Mouse (Mus musculus) thymus, postnatal 0 days (tissue): ENCODE data around the gene Mindy1. TPM values are rescaled to one million over a fixed set of nuclear protein-coding genes. Genes with fewer than 3 reads are reported as not detected.

Experiments
- DNase-seq: peaks from one replicate; pipeline ENCODE4 v3.0.0-alpha.2; 2015; ENCODE audit warnings: low spot score
- polyA plus RNA-seq: library from polyadenylated mRNA; unstranded; fragments of >200 nt; fragmentation: Nextera tagmentation; extraction: Ambion mirVana; gene quantifications from 2 replicates; pipeline ENCODE4 v1.2.1, GENCODE M21; 2015

Gene Mindy1
- polyA plus RNA-seq, 1 experiment from 2014 or later: 22.8 TPM

DNA sequence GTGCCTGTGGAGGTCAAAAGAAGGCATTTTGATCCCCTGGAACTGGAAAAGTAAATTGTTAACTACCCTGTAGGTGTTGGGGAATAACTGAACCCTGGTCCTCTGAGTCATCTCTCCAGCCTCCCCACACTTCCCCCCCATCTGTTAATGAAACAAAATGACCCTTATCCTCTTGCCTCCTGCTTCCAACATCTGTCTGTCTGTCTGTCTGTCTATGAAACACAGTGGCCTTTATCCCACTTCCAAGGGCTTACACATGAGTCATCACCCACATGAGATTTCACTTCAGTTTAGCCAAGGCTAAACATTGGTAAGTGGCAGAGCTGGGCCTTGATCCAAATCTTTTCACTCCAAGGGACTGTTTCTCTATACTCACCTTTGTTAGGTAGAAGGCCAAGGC, 13.3 kb upstream of the Mindy1 start:
- no peak for DNase-seq

GRCm38 (mm10) chr3:95269789-95270188, 11.4 kb upstream of the Mindy1 start:
- no peak for DNase-seq

DNA sequence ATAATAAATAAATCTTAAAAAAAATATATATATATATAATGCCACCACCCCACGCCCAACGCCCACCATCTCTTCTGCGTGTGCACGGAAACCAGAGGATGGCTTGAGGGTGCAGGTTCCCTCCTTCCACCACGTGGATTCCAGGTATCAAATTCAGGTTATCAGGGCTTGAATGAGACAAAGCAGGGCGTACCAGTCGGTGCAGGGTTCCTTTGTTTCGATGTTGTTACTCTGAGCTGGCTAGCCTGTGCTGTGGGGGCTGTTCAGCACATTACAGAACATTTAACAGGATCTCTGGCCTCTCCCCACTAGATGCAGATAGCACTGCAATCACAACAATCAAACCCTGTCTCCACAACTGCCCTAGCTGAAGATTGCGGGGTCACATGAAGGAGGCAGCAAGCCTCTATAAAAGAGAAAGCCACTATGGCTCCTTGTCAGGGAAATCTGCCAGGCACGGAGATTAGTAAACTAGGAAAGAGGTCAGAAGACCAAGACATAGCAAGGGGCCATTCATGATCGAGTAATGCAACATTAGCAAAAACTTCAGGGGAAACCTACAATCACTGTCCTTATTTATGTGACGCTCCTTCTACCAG, 10.3 kb upstream of the Mindy1 start:
- no peak for DNase-seq

- DNase-seq: no peak
Observed at GRCm38 (mm10) chr3:95273471-95273870, 7.7 kb upstream of the Mindy1 start.

- DNase-seq: no peak
Observed at GRCm38 (mm10) chr3:95274453-95274852, 6.7 kb upstream of the Mindy1 start.

- no peak for DNase-seq
Observed at GRCm38 (mm10) chr3:95275161-95275560, 6.0 kb upstream of the Mindy1 start.

DNA sequence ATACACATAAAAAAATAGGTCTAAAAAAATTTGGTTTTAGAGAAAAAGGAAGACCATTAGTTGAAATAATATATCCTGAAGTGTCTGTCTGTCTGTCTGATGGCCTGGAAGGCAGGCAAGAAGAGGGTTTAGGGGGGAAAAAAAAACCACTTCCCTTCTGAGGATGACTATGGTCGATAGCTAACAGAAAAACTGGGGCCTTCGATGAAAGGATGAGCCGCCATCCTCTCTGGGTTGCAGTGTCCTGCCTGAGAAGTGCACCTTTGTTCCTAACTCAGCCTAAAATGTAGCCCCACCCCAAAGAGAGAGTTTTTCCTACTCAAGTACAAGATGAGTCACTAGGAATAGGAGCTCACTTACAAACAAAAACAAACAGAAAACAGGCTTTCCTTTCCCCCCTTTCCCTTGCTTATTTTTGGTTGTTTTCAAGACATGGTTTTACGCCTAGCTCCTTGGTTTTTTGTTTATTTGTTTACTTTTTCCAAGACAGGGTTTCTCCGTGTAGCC, 4.7 kb upstream of the Mindy1 start:
- DNase-seq: peak; percentile 35

- no peak for DNase-seq
Observed at GRCm38 (mm10) chr3:95277149-95277551, 4.0 kb upstream of the Mindy1 start.

GRCm38 (mm10) chr3:95280747-95281146, 398 bp upstream of the Mindy1 start:
- peak; percentile 49 for DNase-seq

GRCm38 (mm10) chr3:95282381-95282864, 1.3 kb downstream of the Mindy1 start:
- peak; percentile 64 for DNase-seq

DNA sequence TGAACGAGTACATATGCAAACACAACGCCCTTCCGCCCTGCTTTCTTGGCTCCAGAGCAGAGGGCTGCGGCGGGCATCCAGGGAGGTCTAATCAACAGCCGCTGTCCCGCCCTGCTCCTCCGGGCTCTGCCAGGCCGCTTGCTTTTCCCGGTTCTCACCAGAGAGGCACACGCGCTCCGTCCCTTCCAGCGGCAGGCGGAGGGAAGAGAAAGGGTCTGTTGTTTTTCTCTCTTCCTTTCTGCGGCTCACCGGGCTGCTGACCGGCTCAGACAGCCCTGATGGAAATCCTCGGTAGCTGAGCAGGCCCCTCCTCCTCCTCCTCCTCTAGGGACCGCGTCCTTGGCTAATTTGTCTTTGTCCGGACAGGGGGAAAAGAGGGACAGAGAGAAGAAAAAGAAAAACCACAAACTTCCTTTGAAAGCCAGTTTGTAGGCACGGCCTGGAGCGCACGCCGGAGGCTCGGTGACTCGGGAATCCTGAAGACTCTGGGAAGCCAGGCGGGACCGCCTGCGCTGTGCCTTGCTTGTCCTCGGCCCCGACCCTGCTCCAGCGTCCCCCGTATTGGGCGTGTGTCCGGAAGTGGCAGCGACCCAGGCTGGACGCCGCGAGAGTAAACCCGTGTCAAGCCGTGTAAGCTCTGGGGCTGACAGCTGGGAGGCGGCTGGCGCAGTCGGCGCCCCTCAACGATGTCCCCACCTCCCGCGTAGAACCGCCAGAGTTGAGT, 1.9 kb downstream of the Mindy1 start:
- peak; percentile 56 for DNase-seq

DNA sequence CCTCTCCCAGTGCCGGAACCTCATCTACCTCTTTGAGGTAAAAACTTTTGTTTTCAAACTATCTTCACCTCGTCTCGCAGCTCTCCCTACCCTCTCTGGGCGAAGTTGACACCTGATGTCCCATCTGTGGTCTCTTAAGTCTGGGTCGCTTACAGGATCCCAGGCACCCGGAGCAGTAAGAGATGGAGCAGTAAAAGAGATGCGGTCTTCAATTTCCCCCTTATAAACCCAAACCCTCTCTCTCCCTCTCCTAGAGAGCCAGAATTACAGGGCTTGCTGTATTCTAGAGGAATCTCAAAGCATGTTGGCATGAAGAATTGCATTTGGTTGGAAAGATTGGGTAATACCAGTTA, 2.4 kb downstream of the Mindy1 start:
- DNase-seq: no peak

GRCm38 (mm10) chr3:95284062-95284461, 2.9 kb downstream of the Mindy1 start:
- DNase-seq: no peak

- DNase-seq: no peak
Observed at GRCm38 (mm10) chr3:95284501-95285281, 3.5 kb downstream of the Mindy1 start.

DNA sequence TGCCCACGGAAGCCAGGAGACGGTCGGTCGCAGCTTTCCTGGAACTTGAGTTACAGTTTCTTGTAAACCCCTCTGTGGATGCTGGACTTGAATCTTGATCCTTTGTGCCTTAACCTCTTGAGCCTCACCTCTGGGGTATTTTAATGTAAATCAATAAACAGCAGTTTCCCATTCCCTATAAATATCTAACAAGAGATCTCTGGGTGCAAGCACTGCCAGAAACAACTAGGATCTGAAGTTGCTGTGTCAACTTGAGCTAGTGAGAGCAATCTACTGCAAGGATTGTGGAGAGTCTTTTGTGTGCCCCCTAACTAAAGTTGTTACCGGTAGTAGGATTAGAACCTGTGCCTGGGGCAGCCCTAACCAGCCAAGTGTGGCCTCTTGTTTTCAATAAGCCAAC, 4.2 kb downstream of the Mindy1 start:
- no peak for DNase-seq

DNA sequence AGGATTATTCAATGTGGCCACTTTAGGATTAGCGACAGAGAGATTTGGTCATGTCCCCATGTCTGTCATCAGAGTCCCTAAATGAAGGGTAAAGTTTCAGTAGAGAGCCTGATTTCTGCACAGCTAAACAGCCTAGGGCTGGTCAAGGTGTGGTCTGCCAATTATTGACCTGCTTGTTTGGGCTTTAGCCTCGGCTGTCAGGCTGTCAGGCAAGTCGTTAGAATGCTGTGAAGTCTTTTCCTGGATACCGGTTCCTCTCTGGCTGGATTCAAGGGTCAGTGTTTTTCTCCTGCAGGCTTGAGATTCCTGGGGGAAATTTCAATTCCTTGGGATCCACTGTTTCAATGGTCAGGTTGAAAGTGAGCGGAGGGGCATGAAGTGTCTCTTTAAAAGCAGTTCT, 4.9 kb downstream of the Mindy1 start:
- no peak for DNase-seq

DNA sequence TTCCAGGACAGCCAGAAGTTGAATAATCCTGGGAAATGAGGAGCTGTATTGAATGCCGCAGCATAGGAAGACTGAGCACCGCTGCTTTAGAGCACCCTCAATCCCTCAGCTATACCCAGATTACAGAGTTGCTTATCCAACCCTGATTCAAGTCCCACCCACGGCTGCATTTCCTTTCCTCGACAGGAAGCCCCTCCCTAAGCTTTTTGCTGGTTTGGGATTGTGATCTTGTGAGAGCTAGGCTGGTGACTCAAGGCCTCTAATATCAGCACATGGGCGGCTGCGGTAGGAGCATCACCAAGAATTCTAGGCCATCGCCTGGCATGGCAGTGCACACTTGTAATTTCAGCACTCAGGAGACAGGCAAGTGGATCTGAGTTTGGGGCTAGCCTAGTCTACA, 5.4 kb downstream of the Mindy1 start:
- no peak for DNase-seq

DNA sequence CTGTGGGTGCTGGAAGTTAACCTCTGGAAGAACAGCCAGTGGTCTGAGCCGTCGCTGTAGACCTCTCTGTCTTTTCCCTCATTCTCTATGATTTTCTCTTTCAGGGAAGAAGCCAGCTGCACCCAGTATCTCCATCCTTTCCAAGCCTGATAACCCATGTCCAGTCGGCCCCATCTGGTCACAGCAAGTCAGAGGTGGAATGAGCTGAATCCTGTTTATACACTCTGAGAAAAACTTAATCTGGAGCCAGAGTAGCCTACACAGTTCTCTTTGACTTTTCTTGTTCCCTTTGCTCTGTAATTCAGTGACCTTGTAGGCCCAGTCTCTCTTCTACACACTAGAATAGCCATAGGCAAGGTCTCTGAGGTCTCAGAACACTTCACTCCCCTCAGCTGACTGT, 6.4 kb downstream of the Mindy1 start:
- no peak for DNase-seq

GRCm38 (mm10) chr3:95289419-95289818, 8.3 kb downstream of the Mindy1 start:
- no peak for DNase-seq

DNA sequence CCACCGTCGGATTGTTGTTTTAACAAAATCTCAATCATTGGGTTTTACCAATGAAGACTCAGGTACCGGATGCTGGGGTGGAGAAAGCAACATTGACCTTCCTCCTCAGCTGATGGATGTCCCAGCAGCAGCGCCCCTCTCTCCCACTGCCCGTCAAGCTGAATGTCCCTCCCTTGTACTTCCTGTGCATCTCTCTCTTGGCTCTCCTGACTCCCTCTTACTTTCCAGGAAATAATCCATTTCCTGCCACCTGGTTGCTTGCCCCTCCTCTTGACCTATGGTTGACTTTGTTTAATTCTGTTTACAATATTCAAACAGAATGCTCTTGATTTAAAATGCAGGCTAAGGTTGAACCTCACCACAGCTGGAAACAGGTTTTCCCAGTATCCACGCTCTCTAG, 9.0 kb downstream of the Mindy1 start:
- no peak for DNase-seq

GRCm38 (mm10) chr3:95291041-95291440, 9.9 kb downstream of the Mindy1 start:
- DNase-seq: no peak

DNA sequence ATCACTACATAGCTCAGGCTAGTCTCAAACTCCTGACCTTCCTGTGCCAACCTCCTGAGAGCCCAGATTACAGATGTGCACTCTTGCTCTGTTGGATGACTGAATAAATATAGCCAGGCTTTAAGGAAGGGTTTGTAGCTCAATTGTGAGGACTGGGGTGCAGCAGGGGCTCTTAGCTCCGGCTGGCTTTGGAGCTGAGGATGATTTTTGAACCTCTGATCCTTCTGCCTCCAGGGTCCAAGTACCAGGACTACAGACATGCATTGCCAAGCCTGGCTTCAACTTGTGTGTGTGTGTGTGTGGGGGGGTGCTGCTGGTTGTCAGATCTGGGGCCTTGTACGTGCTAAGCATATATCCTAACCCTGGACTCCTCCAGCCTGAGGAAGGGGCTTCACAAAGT, 11.8 kb downstream of the Mindy1 start:
- no peak for DNase-seq
